Mouse (Mus musculus) retina, postnatal 1 day (tissue): ENCODE results near the gene Adamts2.

Source experiments
- DNase-seq: peaks from one replicate; pipeline ENCODE4 v3.0.0-alpha.2; 2012

Gene Adamts2

DNA sequence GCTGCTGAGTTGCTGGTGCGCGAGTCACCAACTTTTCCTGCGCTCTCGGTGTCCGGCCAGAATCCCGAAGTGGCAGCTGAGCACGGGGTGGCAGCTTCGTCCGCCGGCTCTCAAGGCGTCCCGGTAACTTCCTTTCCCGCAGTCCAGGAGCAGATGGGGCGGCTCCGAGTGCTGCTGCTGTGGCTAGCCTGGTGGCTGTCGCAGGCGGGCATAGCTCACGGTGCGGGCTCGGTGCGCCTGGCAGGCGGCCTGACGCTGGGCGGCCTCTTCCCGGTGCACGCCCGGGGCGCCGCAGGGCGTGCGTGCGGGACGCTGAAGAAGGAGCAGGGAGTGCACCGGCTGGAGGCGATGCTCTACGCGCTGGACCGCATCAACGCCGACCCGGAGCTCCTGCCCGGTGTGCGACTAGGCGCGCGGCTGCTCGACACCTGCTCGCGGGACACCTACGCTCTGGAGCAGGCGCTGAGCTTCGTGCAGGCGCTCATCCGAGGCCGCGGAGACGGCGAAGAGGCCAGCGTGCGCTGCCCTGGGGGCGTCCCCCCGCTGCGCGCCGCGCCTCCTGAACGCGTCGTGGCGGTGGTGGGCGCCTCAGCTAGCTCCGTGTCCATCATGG is 249.2 kb downstream of the Adamts2 start:
- peak; percentile 51 for DNase-seq
